Mouse (Mus musculus) spleen, adult 2 months (tissue): Measurements from ENCODE around the gene Mzt1. TPM values are rescaled to one million over a fixed set of nuclear protein-coding genes. Genes with fewer than 3 reads are reported as not detected.

Source experiments
- DNase-seq, 2 experiments: peaks; one replicate each; pipeline versions ENCODE4 v3.0.0 to v3.0.0-alpha.2; 2012 to 2021; ENCODE audit warnings: low spot score in 2 of 2, low read depth in 1 of 2
- H3K27ac ChIP-seq: fragments of 200-500 bp; 2 replicates; pipeline ENCODE4 v1.5.1; 2012; ENCODE audit warnings: low read length, inconsistent platforms; ENCODE audit not compliant: insufficient read depth
- H3K27me3 ChIP-seq: fragments of 200-500 bp; 2 replicates; pipeline ENCODE4 v1.6.1; 2012; ENCODE audit warnings: mild to moderate bottlenecking, moderate library complexity, low read length, inconsistent platforms; ENCODE audit not compliant: control insufficient read depth, insufficient read depth
- H3K36me3 ChIP-seq: fragments of 200-500 bp; 2 replicates; pipeline ENCODE4 v1.6.1; 2012; ENCODE audit warnings: mild to moderate bottlenecking, low read length, inconsistent platforms; ENCODE audit not compliant: control insufficient read depth, insufficient read depth
- H3K4me1 ChIP-seq: fragments of 200-500 bp; 2 replicates; pipeline ENCODE4 v1.6.1; 2011; ENCODE audit warnings: inconsistent platforms; ENCODE audit not compliant: control insufficient read depth, insufficient read depth, insufficient read length
- H3K4me3 ChIP-seq: fragments of 200-500 bp; 2 replicates; pipeline ENCODE4 v1.5.1; 2011; ENCODE audit warnings: mild to moderate bottlenecking, inconsistent platforms; ENCODE audit not compliant: insufficient read depth, insufficient read length; ENCODE audit errors: extremely low read depth
- CTCF ChIP-seq: fragments of 200-500 bp; IDR thresholded peaks from 2 replicates; pipeline ENCODE4 v1.5.1; 2011; ENCODE audit warnings: mild to moderate bottlenecking, inconsistent platforms; ENCODE audit not compliant: insufficient read depth, insufficient read length, insufficient replicate concordance; ENCODE audit errors: extremely low read depth
- POLR2A ChIP-seq: fragments of 200-500 bp; IDR thresholded peaks from 2 replicates; pipeline ENCODE4 v1.6.1; 2011; ENCODE audit warnings: low read depth, low read length, inconsistent platforms
- WGBS: fragments of 180-500 bp; shearing (Covaris S2); methylation state at CpG from one replicate; pipeline ENCODE4 v1.1.7; 2018; 5-methylcytosine and 5-hydroxymethylcytosine counted together
- polyA plus RNA-seq: library from polyadenylated mRNA; depleted of rRNA; stranded (reverse); fragments of >200 nt; gene quantifications from 2 replicates; pipeline ENCODE4 v1.2.3, GENCODE M21; 2012

Gene Mzt1
- polyA plus RNA-seq, 1 experiment: 6.2 TPM

DNA sequence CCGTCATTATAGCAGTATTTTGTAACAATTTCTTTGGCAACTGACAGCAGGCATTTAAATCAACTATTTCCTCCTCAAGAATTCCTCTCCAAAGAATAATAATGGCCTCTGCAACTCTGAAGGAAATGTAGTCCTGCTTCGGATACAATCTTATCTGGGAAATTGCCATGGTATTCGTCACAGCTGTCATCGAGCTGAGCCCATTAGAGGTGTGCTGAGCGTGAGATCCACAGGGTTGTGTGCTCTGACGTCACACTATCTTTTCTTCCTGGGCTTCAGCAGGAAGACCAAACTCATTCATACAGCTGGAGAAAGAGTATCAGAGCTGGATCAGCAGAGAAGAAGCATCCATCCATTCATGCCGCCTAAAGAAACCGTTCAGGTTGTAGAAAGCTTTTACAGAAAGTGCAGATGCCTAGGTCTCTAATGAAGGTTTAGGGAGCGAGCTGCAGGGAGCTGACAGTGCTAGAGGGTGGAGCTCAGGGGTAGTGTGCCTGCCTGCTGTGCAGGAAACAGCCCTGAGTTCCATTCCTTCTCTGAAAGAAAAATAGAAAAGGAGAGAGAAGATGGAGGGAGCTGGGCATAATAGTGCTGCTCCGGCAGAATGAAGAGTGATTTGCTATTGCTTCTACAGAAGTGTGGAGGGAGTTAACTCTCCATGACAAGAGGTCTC is 26.7 kb downstream of the Mzt1 start:
- no peak overlapping the region for H3K4me3 ChIP-seq
- no peaks in the 10 kb centered on the region for H3K36me3 ChIP-seq
- H3K4me1 ChIP-seq: no peaks in the 10 kb centered on the region
- 81% methylated on average over 10 of the region's 10 CpGs for WGBS
- no peak for TF ChIP-seq CTCF
- no peak for TF ChIP-seq POLR2A
- H3K27me3 ChIP-seq: no peaks in the 10 kb centered on the region
- no peak overlapping the region for H3K27ac ChIP-seq
- no peak for DNase-seq

DNA sequence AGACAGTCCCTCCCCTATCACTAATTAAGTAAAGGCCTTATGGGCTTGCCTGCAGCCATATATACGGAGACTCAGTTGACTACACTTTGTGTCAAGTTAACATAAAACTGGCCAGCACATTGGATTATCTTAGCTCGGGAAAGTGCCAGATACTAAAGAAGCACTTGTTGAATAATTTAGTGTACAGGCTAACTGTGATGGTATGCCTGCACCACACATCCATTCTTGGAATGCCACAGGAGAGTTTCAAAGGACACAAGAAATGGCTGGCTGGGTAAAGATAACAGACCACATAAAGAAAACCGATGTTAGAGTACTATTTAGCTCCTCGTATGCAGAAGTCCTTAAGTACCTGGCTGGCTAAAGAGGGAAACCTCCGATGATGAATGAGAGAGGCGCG is 27.2 kb downstream of the Mzt1 start:
- TF ChIP-seq POLR2A: no peak
- TF ChIP-seq CTCF: no peak
- no peak for DNase-seq
- 78% methylated on average over 7 of the region's 7 CpGs for WGBS

DNA sequence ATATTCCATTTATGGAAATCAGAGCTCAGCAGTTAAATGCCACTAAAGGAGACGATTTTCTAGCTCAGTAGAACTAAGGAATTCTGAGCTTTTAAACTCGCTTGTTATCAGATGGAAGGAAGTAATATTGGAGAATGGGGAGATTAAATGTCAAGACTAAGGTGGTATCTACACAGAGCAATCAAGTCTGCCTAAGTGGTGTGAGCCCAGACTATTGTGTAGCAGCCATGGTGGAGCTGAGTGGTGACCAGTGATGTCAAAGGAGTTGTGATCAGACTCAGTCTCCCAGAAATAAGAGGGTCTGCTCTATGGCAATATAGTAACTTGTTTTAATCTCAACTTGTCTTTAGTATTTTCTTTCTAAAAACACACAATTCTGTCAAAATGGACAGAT is 35.0 kb downstream of the Mzt1 start:
- Histone ChIP-seq H3K36me3 (no peaks in the 10 kb centered on the region), H3K4me1 (no peaks in the 10 kb centered on the region), H3K27ac (no peak overlapping the region), H3K4me3 (no peak overlapping the region), H3K27me3 (no peaks in the 10 kb centered on the region)
- DNase-seq: no peak
- 23% methylated on average over 2 of the region's 2 CpGs for WGBS
- TF ChIP-seq POLR2A (no peak), CTCF (no peak)

More for the DNA sequence above, 27.2 kb downstream of the Mzt1 start:
- Histone ChIP-seq H3K4me1 (no peaks in the 10 kb centered on the region), H3K36me3 (no peaks in the 10 kb centered on the region), H3K27me3 (no peaks in the 10 kb centered on the region), H3K4me3 (no peak overlapping the region), H3K27ac (no peak overlapping the region)

DNA sequence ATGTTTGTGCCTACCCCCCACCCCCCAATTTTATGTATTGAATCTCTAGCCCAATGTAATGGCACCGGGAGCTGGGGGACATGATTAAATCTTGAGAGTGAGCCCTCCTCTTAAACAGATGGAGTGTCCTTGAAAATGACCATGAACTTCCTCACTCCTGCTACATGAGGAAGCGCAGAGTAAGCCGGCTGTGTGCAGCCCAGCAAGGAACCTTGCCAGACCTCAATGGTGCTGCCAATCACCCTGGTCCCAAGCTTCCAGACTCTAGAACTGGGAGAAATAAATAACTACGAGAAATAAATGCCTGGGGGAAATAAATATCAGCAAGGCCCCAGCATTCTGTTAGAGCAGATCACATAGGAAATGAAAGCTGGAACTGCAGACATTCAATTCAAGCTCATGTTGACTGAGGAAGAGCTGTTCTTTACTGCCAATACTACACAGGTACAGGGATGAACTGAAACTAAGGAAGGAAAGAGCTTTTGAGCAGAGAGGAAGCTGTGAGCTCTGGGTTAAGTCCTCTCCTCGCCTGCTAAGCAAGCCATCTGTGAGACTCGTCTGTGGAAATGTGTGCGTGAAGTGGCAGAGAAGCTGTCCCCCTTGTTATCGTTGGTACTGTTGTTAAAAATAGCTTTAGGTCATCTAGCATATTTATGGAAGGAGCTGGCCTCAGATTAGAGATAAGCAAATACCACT is 35.6 kb downstream of the Mzt1 start:
- Histone ChIP-seq H3K27me3 (no peaks in the 10 kb centered on the region), H3K27ac (no peak overlapping the region), H3K4me1 (no peaks in the 10 kb centered on the region), H3K4me3 (no peak overlapping the region), H3K36me3 (no peaks in the 10 kb centered on the region)
- DNase-seq: no peak
- WGBS: 25% methylated on average over 8 of the region's 8 CpGs
- TF ChIP-seq POLR2A (no peak), CTCF (no peak)

DNA sequence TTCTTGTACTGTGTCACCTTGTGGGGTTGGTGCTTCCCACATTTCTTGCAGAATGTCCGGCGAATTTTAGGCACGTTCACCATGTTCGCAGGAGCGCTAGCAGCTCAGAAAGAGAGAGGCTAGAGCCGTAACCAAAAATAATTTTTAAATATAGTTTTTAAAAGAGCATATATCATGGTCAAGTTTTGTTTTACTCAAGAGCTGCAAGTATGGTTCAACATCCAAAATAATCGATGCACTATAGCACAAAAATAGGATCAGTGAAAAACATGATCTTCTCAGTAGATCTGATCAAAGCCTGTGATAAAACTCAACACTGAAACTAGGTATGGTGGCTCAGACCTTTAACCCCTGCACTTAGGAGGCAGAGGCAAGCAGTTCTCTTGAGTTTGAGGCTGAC is 51.7 kb downstream of the Mzt1 start, which contains the start of gene Rpl36a-ps1:
Gene Rpl36a-ps1 (minus strand): TSS at position 101 of the 400 bp plus-strand sequence.
- Histone ChIP-seq H3K4me1 (no peaks in the 10 kb centered on the region), H3K27me3 (no peaks in the 10 kb centered on the region), H3K36me3 (no peaks in the 10 kb centered on the region), H3K27ac (no peak within 1 kb of the TSS), H3K4me3 (no peak within 1 kb of the TSS)
- DNase-seq: no peak
- 96% methylated on average over 7 of the region's 7 CpGs for WGBS
- TF ChIP-seq POLR2A (no peak), CTCF (no peak)

DNA sequence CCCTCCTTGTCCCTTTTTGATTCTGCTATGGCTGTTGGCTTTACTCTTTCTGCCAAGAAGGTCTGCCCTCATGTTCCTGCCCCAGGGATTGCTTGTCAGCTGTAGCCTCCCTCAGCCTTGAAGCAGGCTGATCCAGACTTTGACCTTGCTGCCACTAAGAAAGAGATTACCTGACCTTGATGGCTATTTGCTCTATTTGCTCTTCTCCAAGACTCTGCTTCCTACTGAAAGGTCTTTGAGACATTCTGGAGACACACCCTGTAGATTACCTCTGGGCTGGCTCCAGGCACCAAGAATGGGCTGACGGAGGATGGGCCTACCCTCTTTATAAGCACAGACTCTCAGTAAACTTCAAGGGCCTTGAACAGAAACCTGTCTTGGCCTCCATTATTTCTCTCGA is 53.5 kb downstream of the Mzt1 start:
- no peak for TF ChIP-seq CTCF
- no peak for TF ChIP-seq POLR2A
- no peak overlapping the region for H3K27ac ChIP-seq
- H3K4me1 ChIP-seq: no peaks in the 10 kb centered on the region
- no peak for DNase-seq
- no peak overlapping the region for H3K4me3 ChIP-seq
- H3K27me3 ChIP-seq: no peaks in the 10 kb centered on the region
- no peaks in the 10 kb centered on the region for H3K36me3 ChIP-seq
- WGBS: 96% methylated on average over 2 of the region's 2 CpGs

DNA sequence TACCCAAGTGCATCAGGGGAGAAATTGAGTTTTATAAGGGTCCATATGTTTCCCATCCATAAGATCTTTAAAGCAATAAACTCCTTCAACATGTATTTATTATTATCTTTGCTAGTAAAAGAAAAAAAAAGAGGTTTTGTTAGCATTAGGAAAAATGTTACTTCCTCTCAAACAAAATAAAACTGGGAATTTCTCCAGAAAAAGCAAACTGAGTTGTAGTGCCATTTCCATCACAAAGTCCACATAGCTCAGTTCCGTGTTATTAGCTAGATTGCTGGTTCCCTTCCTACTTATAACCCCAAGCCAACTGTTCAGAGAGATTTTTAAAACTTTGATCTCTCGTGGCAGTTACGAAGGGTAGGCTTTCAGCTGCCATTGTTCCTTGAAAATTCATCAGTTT is 55.3 kb downstream of the Mzt1 start:
- WGBS: 85% methylated on average over 3 of the region's 3 CpGs
- DNase-seq: no peak

More for the DNA sequence above, 55.3 kb downstream of the Mzt1 start:
- no peaks in the 10 kb centered on the region for H3K27me3 ChIP-seq
- no peak for TF ChIP-seq POLR2A
- TF ChIP-seq CTCF: no peak
- no peak overlapping the region for H3K27ac ChIP-seq
- no peak overlapping the region for H3K4me3 ChIP-seq
- H3K4me1 ChIP-seq: no peaks in the 10 kb centered on the region
- H3K36me3 ChIP-seq: no peaks in the 10 kb centered on the region
